Mouse (Mus musculus): ENCODE results near the gene Trim68. TPM values are rescaled to one million over a fixed set of nuclear protein-coding genes. Genes with fewer than 3 reads are reported as not detected.
"Not testable (repeated sequence)": the region's sequence is repeated elsewhere in the genome, so short reads cannot be mapped to it uniquely, and the experiment has no call there.

The Trim68 gene
- polyA plus RNA-seq, 1 experiment = 3.7 TPM

DNA sequence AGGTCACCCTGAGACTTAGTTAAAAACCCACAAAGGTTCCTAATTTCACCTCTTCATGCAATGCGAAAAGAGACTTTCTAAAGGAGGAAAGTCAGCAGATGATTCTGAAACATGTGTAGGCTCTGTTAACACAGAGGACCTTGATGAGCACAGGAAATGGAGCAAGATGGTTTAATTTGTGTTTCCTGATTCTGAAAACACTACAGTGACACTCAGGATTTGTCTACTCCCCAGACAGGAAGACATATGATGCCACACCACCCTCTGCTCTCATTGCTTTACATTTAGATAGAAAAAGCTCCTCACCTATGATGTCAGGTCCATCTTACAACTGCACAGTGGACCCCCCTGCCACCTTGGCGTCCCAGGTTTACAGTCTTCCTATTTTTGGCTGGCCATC is 10.9 kb downstream of the Trim68 start:
- 34% methylated on average over 2 of the region's 2 CpGs for WGBS
- TF ChIP-seq CTCF (IDR thresholded peaks at IDR 0.05; ENCODE audit: control insufficient read depth, insufficient read depth, low read length) = no peak

DNA sequence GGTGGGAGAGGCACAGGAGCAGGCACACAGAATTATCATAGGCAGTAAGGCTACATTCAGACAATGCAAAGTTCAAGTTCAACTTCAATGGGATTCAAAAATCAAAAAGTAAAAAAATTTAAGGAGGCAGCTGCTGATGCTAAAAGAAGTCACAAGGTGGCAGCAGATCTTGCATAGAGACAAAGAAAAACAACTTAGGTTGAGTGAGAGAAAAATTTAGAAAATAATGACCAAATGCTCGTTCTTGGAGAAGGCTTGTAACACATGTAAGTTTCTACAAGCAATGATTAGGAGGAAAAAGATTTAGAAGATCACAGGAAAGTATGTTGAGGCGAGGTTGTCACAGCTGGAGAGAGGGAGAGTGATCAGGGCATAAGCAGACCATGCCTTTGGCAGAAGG is 21.7 kb downstream of the Trim68 start:
- Histone ChIP-seq H3K4me3 (replicated peaks; ENCODE audit: control insufficient read depth, low read depth, low read length) (no peak overlapping the region), H3K4me1 (ENCODE audit: control insufficient read depth, insufficient read depth, low read length) (no peaks in the 10 kb centered on the region), H3K27ac (ENCODE audit: control insufficient read depth, insufficient read depth, low read depth, low read length, poor library complexity) (no peak overlapping the region)
- no peak for TF ChIP-seq POLR2A (IDR thresholded peaks at IDR 0.05; ENCODE audit: borderline replicate concordance, control insufficient read depth, low read depth, low read length)
- TF ChIP-seq CTCF (IDR thresholded peaks at IDR 0.05; ENCODE audit: control insufficient read depth, insufficient read depth, low read length) = no peak
- 27% methylated on average over 2 of the region's 2 CpGs for WGBS

More for the DNA sequence above, 10.9 kb downstream of the Trim68 start:
- Histone ChIP-seq H3K27ac (ENCODE audit: control insufficient read depth, insufficient read depth, low read depth, low read length, poor library complexity) (no peak overlapping the region), H3K4me1 (ENCODE audit: control insufficient read depth, insufficient read depth, low read length) (no peaks in the 10 kb centered on the region), H3K4me3 (replicated peaks; ENCODE audit: control insufficient read depth, low read depth, low read length) (no peak overlapping the region)

DNA sequence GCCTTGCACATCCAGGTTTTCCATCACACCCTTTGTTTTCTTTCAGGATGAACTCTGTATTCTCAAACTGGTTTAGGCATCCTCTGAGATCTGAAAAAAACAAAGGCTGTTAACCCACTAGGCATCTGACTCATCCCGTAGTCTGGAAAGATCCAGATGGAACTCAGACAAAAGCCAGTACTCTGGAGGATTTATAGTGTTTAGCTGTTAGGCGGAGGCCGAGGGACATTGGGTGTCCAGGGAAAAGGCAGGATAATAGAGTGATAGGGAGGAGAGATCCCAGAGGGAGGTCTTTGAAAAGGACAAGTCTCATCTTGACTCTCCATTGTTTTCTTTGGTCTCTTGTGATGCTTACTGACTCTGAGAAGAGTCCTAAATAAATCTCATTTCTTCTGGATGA is 22.5 kb downstream of the Trim68 start, which contains the start of gene Olfr556:
TSS of gene Olfr556 (plus strand) at position 301 of the 400 bp plus-strand sequence.
- TF ChIP-seq POLR2A (IDR thresholded peaks at IDR 0.05; ENCODE audit: borderline replicate concordance, control insufficient read depth, low read depth, low read length) (no peak), CTCF (IDR thresholded peaks at IDR 0.05; ENCODE audit: control insufficient read depth, insufficient read depth, low read length) (no peak)
- no peak within 1 kb of the TSS for H3K4me3 ChIP-seq (replicated peaks; ENCODE audit: control insufficient read depth, low read depth, low read length)
- H3K4me1 ChIP-seq (ENCODE audit: control insufficient read depth, insufficient read depth, low read length) = no peaks in the 10 kb centered on the region
- no peak within 1 kb of the TSS for H3K27ac ChIP-seq (ENCODE audit: control insufficient read depth, insufficient read depth, low read depth, low read length, poor library complexity)
- 82% methylated on average over 3 of the region's 3 CpGs for WGBS

DNA sequence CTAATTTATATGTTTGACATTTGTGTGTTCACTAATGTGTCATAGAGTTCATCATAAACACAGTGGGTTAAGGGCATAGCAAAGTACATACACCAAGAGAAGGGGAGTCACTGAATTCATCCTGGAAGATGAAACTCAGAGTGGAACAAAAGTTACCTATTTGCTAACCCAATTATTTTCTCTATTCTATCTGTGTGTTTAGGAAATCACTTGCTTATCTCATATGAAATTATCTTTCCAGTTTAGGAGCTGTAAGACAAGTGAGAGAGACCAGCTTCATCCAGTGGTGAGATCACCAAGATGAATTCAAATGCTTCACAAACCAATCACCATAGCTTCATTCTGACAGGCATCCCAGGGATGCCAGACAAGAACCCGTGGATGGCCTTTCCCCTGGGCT is 28.6 kb downstream of the Trim68 start, which contains the start of gene Olfr555:
TSS of gene Olfr555 (plus strand) at position 301 of the 400 bp plus-strand sequence.
- no peak for TF ChIP-seq CTCF (IDR thresholded peaks at IDR 0.05; ENCODE audit: control insufficient read depth, insufficient read depth, low read length)
- TF ChIP-seq POLR2A (IDR thresholded peaks at IDR 0.05; ENCODE audit: borderline replicate concordance, control insufficient read depth, low read depth, low read length) = no peak
- Histone ChIP-seq H3K27ac (ENCODE audit: control insufficient read depth, insufficient read depth, low read depth, low read length, poor library complexity) (no peak within 1 kb of the TSS), H3K4me1 (ENCODE audit: control insufficient read depth, insufficient read depth, low read length) (no peaks in the 10 kb centered on the region), H3K4me3 (replicated peaks; ENCODE audit: control insufficient read depth, low read depth, low read length) (no peak within 1 kb of the TSS)
- WGBS = 62% methylated on average over 1 of the region's 1 CpGs

DNA sequence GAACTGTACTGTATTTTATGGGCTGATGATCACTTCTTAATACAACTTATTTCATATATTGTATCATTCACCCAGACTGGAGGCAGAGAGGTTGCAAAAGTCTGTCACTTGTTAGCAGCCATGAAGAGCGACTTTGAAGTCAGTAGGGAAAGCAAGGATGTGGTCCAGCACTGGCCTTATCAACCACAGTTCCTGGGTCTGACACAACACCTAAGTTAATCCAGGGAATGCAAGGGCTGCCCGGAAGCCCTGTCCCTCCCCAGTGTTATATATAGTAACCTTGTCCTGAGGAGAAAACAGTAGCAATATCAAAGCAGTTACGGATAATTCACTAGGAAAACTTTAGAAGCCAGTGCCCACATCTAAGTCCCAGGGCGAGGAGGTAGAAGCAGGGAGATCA is 42.2 kb downstream of the Trim68 start:
- not testable (repeated sequence) for H3K4me3 ChIP-seq (replicated peaks; ENCODE audit: control insufficient read depth, low read depth, low read length); H3K27ac ChIP-seq (ENCODE audit: control insufficient read depth, insufficient read depth, low read depth, low read length, poor library complexity); H3K4me1 ChIP-seq (ENCODE audit: control insufficient read depth, insufficient read depth, low read length)
- 77% methylated on average over 4 of the region's 4 CpGs for WGBS

DNA sequence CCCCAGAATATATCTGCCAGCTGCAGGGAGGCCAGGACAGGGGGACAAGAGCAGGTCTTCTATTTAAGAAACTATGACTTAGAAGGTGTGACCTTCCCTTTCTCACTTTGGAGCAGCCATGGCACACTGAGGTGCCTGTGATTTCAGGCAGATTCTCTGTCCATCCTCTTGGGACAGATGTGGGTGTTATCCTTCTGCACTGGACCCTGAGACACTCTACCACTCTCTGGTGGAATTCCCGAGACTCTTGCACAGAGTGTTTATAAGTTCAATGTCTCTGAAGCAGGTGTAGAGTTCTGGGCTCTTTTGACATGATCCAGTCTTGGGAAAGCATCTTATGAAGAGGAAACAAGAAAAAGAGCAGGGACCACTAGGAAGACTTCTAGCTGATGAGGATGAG is 49.0 kb downstream of the Trim68 start, which contains the start of gene Olfr554:
TSS of gene Olfr554 (plus strand) at position 301 of the 400 bp plus-strand sequence.
- 67% methylated on average over 1 of the region's 1 CpGs for WGBS
- H3K4me1 ChIP-seq (ENCODE audit: control insufficient read depth, insufficient read depth, low read length) = no peaks in the 10 kb centered on the region
- no peak for TF ChIP-seq CTCF (IDR thresholded peaks at IDR 0.05; ENCODE audit: control insufficient read depth, insufficient read depth, low read length)
- no peak for TF ChIP-seq POLR2A (IDR thresholded peaks at IDR 0.05; ENCODE audit: borderline replicate concordance, control insufficient read depth, low read depth, low read length)

DNA sequence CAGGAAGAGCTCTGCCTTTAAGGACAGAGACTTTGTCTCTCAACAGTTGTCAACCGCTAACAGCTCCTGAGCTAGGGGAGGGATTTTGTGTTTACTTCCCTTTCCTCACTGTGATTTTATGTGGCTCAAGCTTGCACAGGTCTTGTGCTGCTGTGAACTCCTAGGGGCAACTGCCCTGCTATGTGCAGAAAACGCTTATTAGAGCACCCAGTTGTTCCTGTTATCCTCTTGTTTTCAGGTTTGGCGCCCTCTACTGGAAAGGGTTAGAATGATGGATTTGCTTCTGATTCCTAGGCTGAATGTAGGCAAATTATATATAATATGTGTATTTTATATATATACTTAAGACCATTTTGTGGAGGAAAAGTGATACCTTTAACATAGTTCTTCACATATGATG is 50.5 kb downstream of the Trim68 start:
- TF ChIP-seq CTCF (IDR thresholded peaks at IDR 0.05; ENCODE audit: control insufficient read depth, insufficient read depth, low read length) (peak; percentile 16; the same call in 1 of the 2 replicates), POLR2A (IDR thresholded peaks at IDR 0.05; ENCODE audit: borderline replicate concordance, control insufficient read depth, low read depth, low read length) (no peak)

More for the DNA sequence above, 49.0 kb downstream of the Trim68 start, which contains the start of gene Olfr554:
- H3K27ac ChIP-seq (ENCODE audit: control insufficient read depth, insufficient read depth, low read depth, low read length, poor library complexity) = no peak within 1 kb of the TSS
- no peak within 1 kb of the TSS for H3K4me3 ChIP-seq (replicated peaks; ENCODE audit: control insufficient read depth, low read depth, low read length)

More for the DNA sequence above, 50.5 kb downstream of the Trim68 start:
- H3K27ac ChIP-seq (ENCODE audit: control insufficient read depth, insufficient read depth, low read depth, low read length, poor library complexity) = no peak overlapping the region
- H3K4me3 ChIP-seq (replicated peaks; ENCODE audit: control insufficient read depth, low read depth, low read length) = no peak overlapping the region
- H3K4me1 ChIP-seq (ENCODE audit: control insufficient read depth, insufficient read depth, low read length) = no peaks in the 10 kb centered on the region
- WGBS = 19% methylated on average over 3 of the region's 3 CpGs

Other genes starting within 250 kb of the Trim68 start
- 151 and 245 TPM in 2 replicates for gene Rrm1, start 245.6 kb downstream of the Trim68 start, polyA plus RNA-seq (2011; ENCODE audit: insufficient read depth, insufficient read length, low replicate concordance, missing spikeins)
- gene Olfr543, start 205.6 kb downstream of the Trim68 start, polyA plus RNA-seq (2011; ENCODE audit: insufficient read depth, insufficient read length, low replicate concordance, missing spikeins) = not detected in 2 replicates
- not detected in 2 replicates for gene Olfr544, start 199.0 kb downstream of the Trim68 start, polyA plus RNA-seq (2011; ENCODE audit: insufficient read depth, insufficient read length, low replicate concordance, missing spikeins)
- gene Olfr545, start 187.8 kb downstream of the Trim68 start, polyA plus RNA-seq (2011; ENCODE audit: insufficient read depth, insufficient read length, low replicate concordance, missing spikeins) = not detected in 2 replicates
- not detected in 2 replicates for gene Olfr547, start 152.6 kb downstream of the Trim68 start, polyA plus RNA-seq (2011; ENCODE audit: insufficient read depth, insufficient read length, low replicate concordance, missing spikeins)
- gene Olfr548-ps1, start 146.4 kb downstream of the Trim68 start, polyA plus RNA-seq (2011; ENCODE audit: insufficient read depth, insufficient read length, low replicate concordance, missing spikeins) = not detected in 2 replicates
- not detected in 2 replicates for gene Olfr549, start 137.5 kb downstream of the Trim68 start, polyA plus RNA-seq (2011; ENCODE audit: insufficient read depth, insufficient read length, low replicate concordance, missing spikeins)
- 9.0 and 11.8 TPM in 2 replicates for gene Trim21, start 121.8 kb downstream of the Trim68 start, polyA plus RNA-seq (2011; ENCODE audit: insufficient read depth, insufficient read length, low replicate concordance, missing spikeins)
- not detected in 2 replicates for gene Olfr550, start 115.9 kb downstream of the Trim68 start, polyA plus RNA-seq (2011; ENCODE audit: insufficient read depth, insufficient read length, low replicate concordance, missing spikeins)
- not detected in 2 replicates for gene Olfr551, start 95.4 kb downstream of the Trim68 start, polyA plus RNA-seq (2011; ENCODE audit: insufficient read depth, insufficient read length, low replicate concordance, missing spikeins)
- gene Olfr552, start 89.6 kb downstream of the Trim68 start, polyA plus RNA-seq (2011; ENCODE audit: insufficient read depth, insufficient read length, low replicate concordance, missing spikeins) = not detected in 2 replicates
- not detected in 2 replicates for gene Olfr553, start 69.1 kb downstream of the Trim68 start, polyA plus RNA-seq (2011; ENCODE audit: insufficient read depth, insufficient read length, low replicate concordance, missing spikeins)
- 0.90 TPM in 1 of 2 replicates, not detected in the other for gene Olfr554, start 48.9 kb downstream of the Trim68 start, polyA plus RNA-seq (2011; ENCODE audit: insufficient read depth, insufficient read length, low replicate concordance, missing spikeins)
- gene Olfr555, start 28.5 kb downstream of the Trim68 start, polyA plus RNA-seq (2011; ENCODE audit: insufficient read depth, insufficient read length, low replicate concordance, missing spikeins) = not detected in 2 replicates
- gene Olfr556, start 22.4 kb downstream of the Trim68 start, polyA plus RNA-seq (2011; ENCODE audit: insufficient read depth, insufficient read length, low replicate concordance, missing spikeins) = not detected in 2 replicates
- not detected in 2 replicates for gene Olfr557, start 8.6 kb upstream of the Trim68 start, polyA plus RNA-seq (2011; ENCODE audit: insufficient read depth, insufficient read length, low replicate concordance, missing spikeins)
- gene Olfr558, start 14.9 kb upstream of the Trim68 start, polyA plus RNA-seq (2011; ENCODE audit: insufficient read depth, insufficient read length, low replicate concordance, missing spikeins) = not detected in 2 replicates
- gene Olfr33, start 31.7 kb upstream of the Trim68 start, polyA plus RNA-seq (2011; ENCODE audit: insufficient read depth, insufficient read length, low replicate concordance, missing spikeins) = not detected in 2 replicates
- not detected in 2 replicates for gene Olfr559, start 40.2 kb upstream of the Trim68 start, polyA plus RNA-seq (2011; ENCODE audit: insufficient read depth, insufficient read length, low replicate concordance, missing spikeins)
- not detected in 2 replicates for gene Olfr560, start 72.0 kb upstream of the Trim68 start, polyA plus RNA-seq (2011; ENCODE audit: insufficient read depth, insufficient read length, low replicate concordance, missing spikeins)
- 0.29 TPM in 1 of 2 replicates, not detected in the other for gene Olfr78, start 72.1 kb upstream of the Trim68 start, polyA plus RNA-seq (2011; ENCODE audit: insufficient read depth, insufficient read length, low replicate concordance, missing spikeins)
- not detected in 2 replicates for gene Olfr561, start 83.9 kb upstream of the Trim68 start, polyA plus RNA-seq (2011; ENCODE audit: insufficient read depth, insufficient read length, low replicate concordance, missing spikeins)
- not detected in 2 replicates for gene Olfr564, start 116.2 kb upstream of the Trim68 start, polyA plus RNA-seq (2011; ENCODE audit: insufficient read depth, insufficient read length, low replicate concordance, missing spikeins)
- not detected in 2 replicates for gene Olfr566, start 171.4 kb upstream of the Trim68 start, polyA plus RNA-seq (2011; ENCODE audit: insufficient read depth, insufficient read length, low replicate concordance, missing spikeins)
- gene Olfr568, start 189.8 kb upstream of the Trim68 start, polyA plus RNA-seq (2011; ENCODE audit: insufficient read depth, insufficient read length, low replicate concordance, missing spikeins) = not detected in 2 replicates
- not detected in 2 replicates for gene Olfr569, start 203.6 kb upstream of the Trim68 start, polyA plus RNA-seq (2011; ENCODE audit: insufficient read depth, insufficient read length, low replicate concordance, missing spikeins)
- not detected in 2 replicates for gene Olfr570, start 207.2 kb upstream of the Trim68 start, polyA plus RNA-seq (2011; ENCODE audit: insufficient read depth, insufficient read length, low replicate concordance, missing spikeins)
- 0.90 and 1.1 TPM in 2 replicates for gene Olfr571, start 230.2 kb upstream of the Trim68 start, polyA plus RNA-seq (2011; ENCODE audit: insufficient read depth, insufficient read length, low replicate concordance, missing spikeins)
- gene Olfr572, start 237.1 kb upstream of the Trim68 start, polyA plus RNA-seq (2011; ENCODE audit: insufficient read depth, insufficient read length, low replicate concordance, missing spikeins) = not detected in 2 replicates

All from bone marrow, adult 2 months (tissue).